Mouse (Mus musculus) myocyte (in vitro differentiated cells): ENCODE data around the gene Slc37a4.

Source experiments
- MAX ChIP-seq: IDR thresholded peaks from one replicate; pipeline ENCODE4 v1.6.1; 2011; ENCODE audit warnings: low read depth, mild to moderate bottlenecking, control low read depth
- POLR2A ChIP-seq: IDR thresholded peaks from one replicate; pipeline ENCODE4 v1.6.1; 2011; ENCODE audit warnings: low read depth, mild to moderate bottlenecking, control low read depth, moderate library complexity; ENCODE audit not compliant: insufficient read length
- TCF3 ChIP-seq: IDR thresholded peaks from one replicate; pipeline ENCODE4 v1.6.1; 2011; ENCODE audit warnings: low read depth, control low read depth; ENCODE audit not compliant: insufficient read length

GRCm38 (mm10) chr9:44418519-44419385 is 22.1 kb downstream of the Slc37a4 start, which contains the start of gene Ccdc84:
- TF ChIP-seq TCF3, result no peak
- no peak for TF ChIP-seq POLR2A
- TF ChIP-seq MAX, result no peak
